Mouse (Mus musculus): ENCODE measurements around the gene Ldb3.

GRCm38 (mm10) chr14:34505309-34505708, 83.2 kb downstream of the Ldb3 start:
- TF ChIP-seq CTCF (IDR thresholded peaks at IDR 0.05; ENCODE audit: borderline replicate concordance, insufficient read depth, low read length) (no peak), POLR2A (IDR thresholded peaks at IDR 0.05; ENCODE audit: low read depth, low read length) (no peak)

All from embryonic fibroblast, embryonic 13.5 days (primary cell).